Mouse (Mus musculus) mesoderm, embryonic 11.5 days (tissue): Measurements from ENCODE around the gene Cnfn.
"Not testable (repeated sequence)": the region's sequence is repeated elsewhere in the genome, so short reads cannot be mapped to it uniquely, and the experiment has no call there.

Experiments
- DNase-seq: peaks from one replicate; pipeline ENCODE4 v3.0.0-alpha.2; 2012; ENCODE audit warnings: low read depth, low spot score

Gene Cnfn

DNA sequence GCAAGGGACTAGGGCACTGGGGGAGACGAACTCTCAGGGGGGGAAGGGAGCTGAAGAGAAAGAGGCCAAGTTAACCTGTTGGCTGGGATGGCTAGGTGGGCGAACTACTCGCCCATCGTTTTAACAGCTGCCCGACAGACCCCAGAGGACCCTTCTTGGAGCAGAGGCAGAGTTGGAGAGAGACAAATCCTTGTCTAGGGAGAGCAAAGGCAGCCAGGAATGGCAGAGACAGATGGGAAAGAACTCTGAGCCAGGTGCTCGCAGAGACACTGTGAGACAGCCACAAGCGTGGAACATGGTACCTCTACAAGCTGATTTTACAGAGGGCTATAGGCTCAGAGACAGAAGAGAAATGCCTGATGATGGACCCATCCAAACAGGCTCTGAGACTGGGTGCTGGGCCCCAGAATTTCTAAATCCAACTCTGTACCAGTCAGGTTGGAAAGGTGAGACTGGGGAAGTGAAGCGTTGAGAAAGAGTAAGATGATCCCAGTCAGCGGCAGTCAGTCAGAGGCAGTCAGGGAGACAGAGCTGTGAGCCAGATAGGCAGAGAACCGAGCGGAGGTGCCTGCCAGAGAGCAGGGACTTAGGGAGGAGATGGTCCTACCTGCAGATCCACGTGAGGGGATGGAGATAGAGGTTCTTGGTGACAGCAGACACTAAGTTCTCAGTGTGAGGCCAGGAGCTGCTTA is at the start of gene Cnfn:
Gene Cnfn, minus strand, starts transcription at position 667 of the 692 bp plus-strand sequence.
- DNase-seq, result no peak

DNA sequence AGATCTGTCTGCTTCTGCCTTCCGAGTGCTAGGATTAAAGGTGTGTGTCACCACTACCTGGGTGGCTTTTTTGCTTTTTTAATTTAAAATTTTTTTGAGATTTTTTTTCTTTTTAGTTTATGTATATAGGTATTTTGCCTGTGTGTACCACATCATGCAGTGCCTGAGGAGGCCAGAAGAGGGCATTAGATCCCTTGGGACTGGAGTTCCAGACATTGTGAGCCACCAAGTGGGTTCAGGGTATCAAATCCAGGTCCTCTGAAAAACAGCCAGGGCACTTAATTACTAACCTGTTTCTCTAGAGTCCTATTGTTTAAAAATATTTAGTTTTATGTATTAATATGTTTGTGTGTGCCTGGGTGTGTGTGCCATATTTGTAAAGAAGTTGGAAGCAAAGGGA is 48.1 kb upstream of the Cnfn start:
- DNase-seq, result peak; percentile 36

DNA sequence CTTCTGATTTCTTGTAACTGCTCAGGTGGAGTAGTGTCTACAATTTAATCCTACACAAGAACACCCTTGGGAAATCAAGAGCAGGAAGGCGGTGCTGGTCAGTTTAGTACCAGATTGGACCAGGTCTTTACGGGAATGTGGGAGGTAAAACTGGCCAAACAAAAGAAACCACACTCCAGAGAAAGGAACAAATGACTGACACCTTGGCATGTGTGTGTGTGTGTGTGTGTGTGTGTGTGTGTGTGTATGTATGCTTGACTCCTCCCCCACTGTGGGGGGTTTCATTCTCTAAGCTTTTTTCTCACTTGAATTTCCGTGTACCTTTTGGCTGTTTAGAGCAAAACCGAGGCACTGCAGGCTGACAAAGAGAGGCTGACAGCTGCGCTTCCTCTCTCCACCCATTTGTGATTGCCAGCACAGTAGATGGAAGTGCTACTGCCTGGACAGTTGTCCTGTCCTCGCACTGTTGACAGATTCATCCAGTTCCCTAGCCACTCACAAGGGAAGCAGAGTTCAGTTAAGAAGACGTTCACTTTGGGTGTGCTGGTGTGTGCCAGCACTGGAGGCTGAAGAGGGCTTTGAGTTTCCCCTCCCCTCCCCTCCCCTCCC is 43.4 kb upstream of the Cnfn start, which contains the start of gene Cxcl17:
Gene Cxcl17, minus strand, starts transcription at position 54 of the 609 bp plus-strand sequence.
- no peak for DNase-seq

DNA sequence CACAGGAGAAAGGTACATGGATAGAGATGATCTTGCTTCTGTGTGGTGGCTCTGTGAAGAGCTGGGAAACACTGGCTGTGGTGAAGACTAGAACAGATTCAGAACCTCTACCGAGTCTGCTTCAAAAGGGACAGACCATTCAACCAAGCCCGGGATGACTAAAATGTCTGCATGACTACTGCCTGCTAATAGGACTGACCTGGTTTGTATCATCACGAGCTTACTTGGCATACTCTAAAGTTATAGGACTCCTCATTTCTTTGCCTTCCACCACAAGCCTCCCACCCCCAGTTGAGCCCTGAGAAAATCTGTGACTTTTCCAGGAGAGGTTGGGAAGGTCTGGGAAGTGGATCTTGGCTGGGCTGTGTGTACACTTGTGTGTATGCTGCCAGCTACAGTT is 42.3 kb upstream of the Cnfn start:
- DNase-seq, result no peak

DNA sequence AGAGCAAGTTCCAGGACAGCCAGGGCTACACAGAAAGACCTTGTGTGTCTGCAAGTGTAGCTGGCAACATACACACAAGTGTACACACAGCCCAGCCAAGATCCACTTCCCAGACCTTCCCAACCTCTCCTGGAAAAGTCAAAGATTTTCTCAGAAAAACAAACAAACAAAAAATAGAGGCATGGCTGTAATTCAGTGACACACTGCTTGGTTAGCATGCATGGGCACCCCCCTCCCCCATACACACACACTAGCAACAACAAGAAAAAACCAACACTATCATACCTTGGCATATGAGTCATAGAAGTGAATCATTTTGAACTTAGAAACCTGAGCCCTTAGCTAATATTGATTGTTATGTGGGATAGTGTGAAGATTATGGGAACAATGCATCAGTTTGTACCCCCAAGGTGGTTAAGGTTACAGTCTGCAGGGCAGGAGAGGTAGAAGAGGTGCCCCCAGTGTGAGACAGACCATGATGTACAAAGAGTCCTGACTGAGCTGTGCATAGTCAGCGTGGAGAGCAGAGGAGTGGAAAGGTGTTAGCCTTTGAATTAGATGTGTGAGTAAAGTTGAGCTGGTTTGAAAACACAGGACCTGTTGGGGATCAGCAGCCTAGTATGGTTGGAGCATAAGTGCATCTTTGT is 41.6 kb upstream of the Cnfn start:
- DNase-seq, result no peak

DNA sequence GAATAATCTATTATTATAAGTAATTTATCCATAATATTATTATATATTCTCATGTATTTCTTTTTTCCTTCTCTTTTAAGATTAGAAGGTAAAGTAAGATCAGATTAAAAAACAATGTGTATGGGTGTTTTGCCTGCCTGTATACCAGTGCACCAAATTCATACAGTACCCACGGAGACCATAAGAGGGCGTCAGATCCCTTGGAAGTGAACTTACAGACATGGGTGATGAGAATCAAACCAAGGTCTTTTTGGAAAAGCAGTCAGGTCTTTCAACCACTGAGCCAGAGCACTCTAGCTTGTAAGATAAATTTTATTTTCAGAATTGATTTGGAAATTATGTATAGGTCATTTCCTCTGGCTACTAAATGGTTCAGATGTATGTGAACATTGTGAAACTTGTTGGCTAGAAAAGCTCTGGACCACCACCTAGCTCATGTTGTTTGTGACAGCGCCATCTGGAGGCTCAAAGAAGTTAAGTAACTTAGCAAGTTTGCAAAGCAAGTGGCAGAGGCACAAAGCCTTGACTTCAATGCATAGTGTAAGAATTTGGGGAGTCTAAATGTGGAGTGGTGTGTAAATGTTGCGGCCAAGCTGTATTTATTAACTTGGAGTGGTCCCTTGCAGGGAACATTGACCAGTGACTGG is 39.7 kb upstream of the Cnfn start:
- peak; percentile 45 for DNase-seq

- no peak for DNase-seq
Measured at GRCm38 (mm10) chr7:25406468-25406867, 36.9 kb upstream of the Cnfn start.

DNA sequence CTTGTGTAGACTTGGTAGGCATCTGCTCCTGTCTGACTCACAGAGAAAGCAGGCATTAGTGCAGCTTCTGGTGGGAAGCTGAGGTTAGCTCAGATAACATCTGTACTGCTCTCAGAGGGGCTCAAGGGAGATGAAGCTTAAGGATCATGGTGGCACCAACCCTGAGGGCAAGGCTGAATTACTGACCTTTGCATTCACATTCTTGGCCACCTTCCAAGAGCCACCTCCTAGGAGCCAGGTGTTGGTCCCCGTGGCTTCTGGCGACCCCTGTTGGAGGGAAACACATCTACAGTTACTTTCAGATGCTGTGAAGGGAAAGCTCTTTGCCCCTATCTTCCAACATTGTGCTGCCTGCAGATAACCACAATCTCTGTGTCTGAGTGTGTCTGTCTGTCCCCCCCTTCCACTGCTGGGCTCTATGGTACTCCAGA is 33.2 kb upstream of the Cnfn start:
- peak; percentile 56 for DNase-seq

GRCm38 (mm10) chr7:25401986-25402385 is 32.5 kb upstream of the Cnfn start:
- no peak for DNase-seq

GRCm38 (mm10) chr7:25401551-25401950 is 32.0 kb upstream of the Cnfn start:
- peak; percentile 27 for DNase-seq

GRCm38 (mm10) chr7:25399028-25399427 is 29.5 kb upstream of the Cnfn start:
- DNase-seq, result not testable (repeated sequence)

GRCm38 (mm10) chr7:25398610-25399009 is 29.1 kb upstream of the Cnfn start, which contains the start of gene Lipe:
Gene Lipe (minus strand): TSS chr7:25398710.
- no peak for DNase-seq

DNA sequence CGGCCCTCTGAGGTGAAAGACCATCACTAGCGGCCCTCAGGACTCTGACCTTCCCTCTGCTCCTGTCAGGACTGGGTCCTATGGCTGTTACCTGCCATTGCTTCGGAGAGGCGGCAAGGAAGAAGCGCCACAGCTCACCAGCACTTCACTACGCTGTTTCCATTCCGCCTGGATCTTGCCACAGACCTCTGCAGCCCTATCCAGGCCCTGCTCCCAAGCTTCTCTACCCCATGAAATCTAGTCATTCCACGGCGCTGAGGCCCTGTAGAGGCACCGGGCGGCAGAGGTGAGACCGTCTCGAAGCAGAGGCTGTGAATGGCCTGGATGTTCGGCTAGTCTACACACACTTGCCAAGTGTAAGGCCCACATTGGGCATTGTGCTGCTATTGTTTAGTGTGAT is 27.1 kb upstream of the Cnfn start:
- no peak for DNase-seq

- peak; percentile 93 for DNase-seq
Measured at GRCm38 (mm10) chr7:25395558-25396521, 26.3 kb upstream of the Cnfn start.

DNA sequence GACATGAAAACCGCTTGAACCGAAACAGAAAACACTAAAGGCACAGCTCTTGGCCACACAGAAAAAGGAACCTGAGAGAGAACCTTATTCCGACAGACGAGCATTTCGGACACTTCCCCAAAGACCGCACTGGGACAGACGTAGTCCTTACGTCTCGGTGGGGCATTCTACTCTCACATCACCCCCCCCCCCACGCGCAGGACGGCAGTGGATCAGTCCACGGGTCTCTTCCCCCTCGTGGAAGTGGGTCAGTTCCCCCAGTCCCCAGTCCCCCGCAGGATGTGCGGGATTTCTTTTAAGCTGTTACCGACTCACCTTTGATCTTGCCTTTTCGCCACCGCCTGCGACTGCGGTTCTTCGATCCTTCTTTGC is 25.6 kb upstream of the Cnfn start:
- no peak for DNase-seq

DNA sequence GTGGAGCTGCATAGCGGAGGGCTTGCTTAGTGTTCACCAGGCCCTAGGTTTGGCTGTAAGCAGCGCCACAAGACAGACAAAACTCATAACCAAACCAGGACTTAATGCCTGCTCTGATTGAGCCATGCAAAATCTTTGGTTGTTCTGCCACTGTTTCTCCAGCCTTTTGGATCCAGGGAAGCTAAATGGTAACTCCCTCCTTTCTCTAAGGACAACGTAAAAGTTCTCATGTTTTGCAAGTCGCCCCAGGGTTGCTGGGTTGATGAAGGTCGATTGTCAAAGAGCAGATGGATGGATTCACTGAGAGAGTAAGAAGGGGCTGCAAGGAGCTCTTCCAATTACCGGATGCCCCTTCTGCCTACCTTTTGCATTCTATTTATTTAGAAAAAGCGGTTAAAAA is 25.2 kb upstream of the Cnfn start:
- DNase-seq, result no peak

DNA sequence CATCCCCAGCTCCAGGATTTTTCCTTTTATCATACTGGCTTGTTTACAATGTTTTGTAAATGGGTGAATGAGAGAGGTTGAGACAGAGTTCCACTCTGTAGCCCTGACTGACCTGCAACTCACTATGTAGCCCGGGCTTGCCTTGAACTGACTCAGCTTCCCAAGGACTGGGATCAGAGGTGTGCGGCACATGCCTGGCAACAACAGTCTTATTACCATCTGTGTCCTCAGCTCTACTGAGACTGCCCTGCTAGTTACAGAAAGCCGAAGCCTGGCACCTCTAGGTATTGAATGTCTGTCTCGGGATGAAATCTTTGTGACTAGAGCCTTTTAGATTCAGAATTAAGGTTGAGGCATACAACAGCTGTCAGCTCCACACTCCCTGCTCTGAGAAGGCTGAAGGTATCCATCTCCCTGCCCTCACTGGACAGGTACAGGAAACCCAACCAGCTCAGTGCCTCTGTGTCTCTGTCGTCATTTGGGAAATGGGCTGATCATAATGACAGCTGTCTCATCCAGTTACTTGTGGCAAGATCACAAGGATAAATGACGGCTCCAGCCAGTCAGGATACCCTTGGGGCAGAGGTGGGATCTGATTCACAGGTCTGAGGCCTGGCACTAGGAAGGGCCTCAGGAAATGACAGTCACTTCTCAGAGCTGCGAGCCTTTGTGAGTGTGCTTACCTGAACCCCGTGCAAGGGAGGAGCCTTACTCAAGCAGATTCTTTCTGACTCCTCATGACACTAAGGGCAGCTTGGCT is 24.1 kb upstream of the Cnfn start:
- no peak for DNase-seq

DNA sequence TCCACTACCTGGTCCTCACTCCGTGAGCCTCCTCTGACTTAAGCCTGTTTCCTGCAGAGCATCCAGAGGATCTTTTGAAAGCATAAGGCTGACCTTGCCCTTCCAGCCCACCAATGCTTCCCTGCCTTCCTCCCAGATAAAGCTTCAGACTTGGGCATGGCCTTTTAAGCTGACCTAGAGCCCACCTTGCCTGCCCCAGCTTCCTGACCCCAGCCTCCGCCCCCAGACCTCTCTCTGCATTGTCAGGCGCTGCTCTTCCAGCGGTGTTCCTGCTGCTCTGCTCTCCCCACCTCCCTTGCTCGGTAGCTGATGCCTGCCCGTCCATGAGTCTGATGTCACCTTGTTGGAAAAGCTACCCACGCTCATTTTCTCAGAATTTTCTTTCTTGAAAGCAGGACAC is 23.3 kb upstream of the Cnfn start:
- no peak for DNase-seq

DNA sequence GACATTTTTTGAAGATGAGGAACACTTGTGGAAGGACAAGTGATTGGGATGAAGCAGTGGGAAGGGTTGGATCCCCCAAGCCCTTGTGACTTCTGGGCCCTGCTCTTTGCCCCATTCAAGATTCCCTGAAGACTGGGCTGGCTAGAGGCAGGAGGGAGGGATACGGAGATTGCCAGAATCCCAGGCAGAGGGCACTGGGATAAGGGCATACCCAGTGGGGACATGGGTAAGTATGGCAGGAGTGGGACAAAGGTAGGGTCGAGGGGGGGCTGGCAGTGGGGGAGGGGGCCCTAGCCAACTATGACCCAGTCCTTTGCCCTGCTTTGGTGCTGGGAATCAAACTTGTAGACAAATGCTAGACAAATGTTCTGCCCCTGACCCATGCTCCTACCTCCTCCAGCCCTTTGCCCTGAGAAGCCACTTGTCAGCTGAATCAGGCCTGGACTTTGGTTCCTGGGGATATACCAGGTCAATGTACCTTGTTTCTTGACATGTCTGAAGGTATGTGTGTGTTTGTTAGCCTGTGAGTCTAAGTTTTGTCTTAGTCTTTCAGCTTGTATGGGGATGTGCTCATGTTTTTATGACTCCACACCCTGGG is 22.4 kb upstream of the Cnfn start:
- DNase-seq, result no peak

- DNase-seq, result no peak
Measured at GRCm38 (mm10) chr7:25390986-25391385, 21.5 kb upstream of the Cnfn start.
